Mouse (Mus musculus) bone marrow macrophage, adult 2 months (primary cell): Measurements from ENCODE around the gene Dhx35. TPM values are rescaled to one million over a fixed set of nuclear protein-coding genes. Genes with fewer than 3 reads are reported as not detected.

Experiments used
- H3K27ac ChIP-seq: 2 replicates; pipeline ENCODE4 v1.5.1; 2012; ENCODE audit warnings: low read depth, low read length; ENCODE audit not compliant: insufficient read depth
- H3K4me1 ChIP-seq: 2 replicates; pipeline ENCODE4 v1.6.1; 2012; ENCODE audit warnings: low read length; ENCODE audit not compliant: control insufficient read depth, insufficient read depth
- H3K4me3 ChIP-seq: 2 replicates; pipeline ENCODE4 v1.5.1; 2012; ENCODE audit warnings: mild to moderate bottlenecking, low read length, moderate library complexity; ENCODE audit not compliant: insufficient read depth
- CTCF ChIP-seq: IDR thresholded peaks from 2 replicates; pipeline ENCODE4 v1.5.1; 2012; ENCODE audit warnings: low read depth, mild to moderate bottlenecking, low read length, moderate library complexity
- POLR2A ChIP-seq: IDR thresholded peaks from 2 replicates; pipeline ENCODE4 v1.6.1; 2012; ENCODE audit warnings: mild to moderate bottlenecking, low read depth, low read length, borderline replicate concordance
- polyA plus RNA-seq: library from polyadenylated mRNA; stranded (reverse); fragments of >200 nt; gene quantifications from 2 replicates; pipeline ENCODE4 v1.2.4, GENCODE M21; 2012; ENCODE audit not compliant: missing spikeins, insufficient read depth, insufficient read length

The Dhx35 gene
- polyA plus RNA-seq, 1 experiment = 10.4 TPM

GRCm38 (mm10) chr2:158771066-158771763 is 23.4 kb upstream of the Dhx35 start:
- Histone ChIP-seq H3K27ac (no peak overlapping the region), H3K4me1 (peaks cover 31% of the 10 kb centered on the region)
- TF ChIP-seq POLR2A (no peak), CTCF (no peak)

GRCm38 (mm10) chr2:158772808-158773207 is 21.8 kb upstream of the Dhx35 start:
- Histone ChIP-seq H3K27ac (no peak overlapping the region), H3K4me1 (peaks cover 31% of the 10 kb centered on the region), H3K4me3 (no peak overlapping the region)
- TF ChIP-seq POLR2A (no peak), CTCF (no peak)

More at GRCm38 (mm10) chr2:158771066-158771763, 23.4 kb upstream of the Dhx35 start:
- no peak overlapping the region for H3K4me3 ChIP-seq

GRCm38 (mm10) chr2:158774886-158775285 is 19.7 kb upstream of the Dhx35 start:
- TF ChIP-seq CTCF (no peak), POLR2A (no peak)
- no peak overlapping the region for H3K27ac ChIP-seq
- H3K4me3 ChIP-seq = no peak overlapping the region
- peaks cover 19% of the 10 kb centered on the region for H3K4me1 ChIP-seq

GRCm38 (mm10) chr2:158776716-158777115 is 17.9 kb upstream of the Dhx35 start:
- TF ChIP-seq POLR2A (no peak), CTCF (no peak)
- Histone ChIP-seq H3K4me3 (no peak overlapping the region), H3K4me1 (peaks cover 15% of the 10 kb centered on the region), H3K27ac (no peak overlapping the region)

GRCm38 (mm10) chr2:158777490-158777889 is 17.1 kb upstream of the Dhx35 start:
- H3K27ac ChIP-seq = no peak overlapping the region
- no peak for TF ChIP-seq POLR2A
- no peak for TF ChIP-seq CTCF
- peaks cover 11% of the 10 kb centered on the region for H3K4me1 ChIP-seq
- no peak overlapping the region for H3K4me3 ChIP-seq

- H3K4me3 ChIP-seq = no peak overlapping the region
- TF ChIP-seq POLR2A = no peak
- TF ChIP-seq CTCF = no peak
- H3K27ac ChIP-seq = no peak overlapping the region
- H3K4me1 ChIP-seq = peaks cover 4% of the 10 kb centered on the region
Measured at GRCm38 (mm10) chr2:158778349-158778748, 16.3 kb upstream of the Dhx35 start.

GRCm38 (mm10) chr2:158781126-158781525 is 13.5 kb upstream of the Dhx35 start:
- Histone ChIP-seq H3K4me1 (no peaks in the 10 kb centered on the region), H3K27ac (no peak overlapping the region), H3K4me3 (no peak overlapping the region)
- TF ChIP-seq CTCF (no peak), POLR2A (no peak)

- Histone ChIP-seq H3K27ac (no peak overlapping the region), H3K4me3 (no peak overlapping the region), H3K4me1 (no peaks in the 10 kb centered on the region)
- TF ChIP-seq CTCF (no peak), POLR2A (no peak)
Measured at GRCm38 (mm10) chr2:158786927-158787795, 7.4 kb upstream of the Dhx35 start.

- no peak for TF ChIP-seq CTCF
- TF ChIP-seq POLR2A = no peak
- Histone ChIP-seq H3K4me1 (peaks cover 7% of the 10 kb centered on the region), H3K27ac (peak overlapping the region; percentile 36), H3K4me3 (peak overlapping the region; percentile 77)
Measured at GRCm38 (mm10) chr2:158795043-158795442, 436 bp downstream of the Dhx35 start.

- no peak overlapping the region for H3K27ac ChIP-seq
- no peak overlapping the region for H3K4me3 ChIP-seq
- TF ChIP-seq CTCF = no peak
- no peak for TF ChIP-seq POLR2A
- H3K4me1 ChIP-seq = peaks cover 7% of the 10 kb centered on the region
Measured at GRCm38 (mm10) chr2:158795875-158796274, 1.3 kb downstream of the Dhx35 start.
